Mouse (Mus musculus) G1E (cell line): ENCODE measurements around the gene Ankrd34a. TPM values are rescaled to one million over a fixed set of nuclear protein-coding genes. Genes with fewer than 3 reads are reported as not detected.
"Not testable (repeated sequence)": the region's sequence is repeated elsewhere in the genome, so short reads cannot be mapped to it uniquely, and the experiment has no call there.

Experiments used
- ATAC-seq: 2 replicates; pipeline ENCODE4 v1.8.0; 2016; ENCODE audit warnings: mild to moderate bottlenecking; ENCODE audit not compliant: insufficient number of reproducible peaks, poor library complexity, low FRiP score, severe bottlenecking; ENCODE audit errors: extremely low read depth
- DNase-seq: peaks from one replicate; pipeline ENCODE4 v3.0.0; 2012; ENCODE audit warnings: low spot score
- H3K27me3 ChIP-seq: 2 replicates; pipeline ENCODE4 v1.6.1; 2012; ENCODE audit warnings: mild to moderate bottlenecking, low read length, inconsistent platforms; ENCODE audit not compliant: insufficient read depth
- H3K36me3 ChIP-seq: replicated peaks from 2 replicates; pipeline ENCODE3; 2012; ENCODE audit warnings: mild to moderate bottlenecking, inconsistent platforms
- H3K4me1 ChIP-seq: 2 replicates; pipeline ENCODE4 v1.6.1; 2012; ENCODE audit warnings: low read depth, low read length, inconsistent platforms, mixed read lengths; ENCODE audit not compliant: insufficient read depth
- H3K4me3 ChIP-seq: 2 replicates; pipeline ENCODE4 v1.5.1; 2012; ENCODE audit warnings: low read depth, mild to moderate bottlenecking, inconsistent platforms, low read length, moderate library complexity, mixed read lengths
- H3K9me3 ChIP-seq: replicated peaks from 2 replicates; pipeline ENCODE4 v1.6.1; 2012; ENCODE audit warnings: inconsistent platforms
- CTCF ChIP-seq: IDR thresholded peaks from 2 replicates; pipeline ENCODE4 v1.5.1; 2012; ENCODE audit warnings: low read depth, low read length, inconsistent platforms, mixed read lengths
- GATA1 ChIP-seq: IDR thresholded peaks from 2 replicates; pipeline ENCODE4 v1.6.1; 2012; ENCODE audit warnings: borderline replicate concordance, low read length, inconsistent platforms, mixed read lengths
- GATA2 ChIP-seq: IDR thresholded peaks from 2 replicates; pipeline ENCODE4 v1.6.1; 2012; ENCODE audit warnings: low read depth, low read length, inconsistent platforms, borderline replicate concordance
- POLR2AphosphoS5 ChIP-seq: IDR thresholded peaks from 2 replicates; pipeline ENCODE4 v1.6.1; 2012; ENCODE audit warnings: low read depth, low read length, inconsistent platforms; ENCODE audit not compliant: insufficient replicate concordance
- TAL1 ChIP-seq: conservative IDR thresholded peaks from 2 replicates; pipeline ENCODE4 v1.6.1; 2012; ENCODE audit warnings: low read depth, low read length, inconsistent platforms, mixed read lengths
- polyA plus RNA-seq: library from polyadenylated mRNA; stranded (reverse); fragments of >175 nt; gene quantifications from 2 replicates; pipeline ENCODE4 v1.2.3, GENCODE M21; 2012
- total RNA-seq, 2 experiments: library from RNA; stranded (forward) in 1 of 2; stranded (reverse) in 1 of 2; fragments of 200-1000 nt in 1 of 2; fragments of >200 nt in 1 of 2; fragmentation: Nextera tagmentation in 1 of 2; gene quantifications; 2 replicates each; pipeline ENCODE4 v1.2.3; 2014 to 2017

Ankrd34a gene
- total and polyA plus RNA-seq, 3 experiments: 0.03 to 0.05 TPM; not detected in 1

GRCm38 (mm10) chr3:96601941-96602703, 5.7 kb downstream of the Ankrd34a start:
- peaks cover 48% of the 10 kb centered on the region for H3K27me3 ChIP-seq
- no peaks in the 10 kb centered on the region for H3K36me3 ChIP-seq
- peaks cover 8% of the 10 kb centered on the region for H3K9me3 ChIP-seq
- TF ChIP-seq POLR2AphosphoS5: no peak
- no peak overlapping the region for H3K4me3 ChIP-seq
- no peak for DNase-seq
- H3K4me1 ChIP-seq: peaks cover 43% of the 10 kb centered on the region
- no peak for ATAC-seq

GRCm38 (mm10) chr3:96602704-96603084, 6.3 kb downstream of the Ankrd34a start:
- no peak for ATAC-seq
- TF ChIP-seq CTCF: no peak
- TF ChIP-seq GATA2: no peak
- no peak for TF ChIP-seq GATA1
- no peak for TF ChIP-seq TAL1
- no peak for TF ChIP-seq POLR2AphosphoS5
- DNase-seq: no peak
- Histone ChIP-seq H3K9me3 (peaks cover 3% of the 10 kb centered on the region), H3K4me1 (peaks cover 37% of the 10 kb centered on the region), H3K4me3 (no peak overlapping the region), H3K36me3 (no peaks in the 10 kb centered on the region), H3K27me3 (peaks cover 42% of the 10 kb centered on the region)

GRCm38 (mm10) chr3:96603311-96603710, 6.9 kb downstream of the Ankrd34a start:
- peaks cover 31% of the 10 kb centered on the region for H3K4me1 ChIP-seq
- H3K36me3 ChIP-seq: no peaks in the 10 kb centered on the region
- ATAC-seq (no peak), DNase-seq (no peak)
- peaks cover 36% of the 10 kb centered on the region for H3K27me3 ChIP-seq
- H3K4me3 ChIP-seq: no peak overlapping the region
- no peaks in the 10 kb centered on the region for H3K9me3 ChIP-seq
- TF ChIP-seq GATA2: no peak
- no peak for TF ChIP-seq GATA1
- TF ChIP-seq TAL1: no peak
- no peak for TF ChIP-seq POLR2AphosphoS5
- TF ChIP-seq CTCF: no peak

GRCm38 (mm10) chr3:96606007-96606406, 9.6 kb downstream of the Ankrd34a start:
- not testable (repeated sequence) for H3K9me3 ChIP-seq, DNase-seq, H3K36me3 ChIP-seq, H3K4me3 ChIP-seq, ATAC-seq
- Histone ChIP-seq H3K27me3 (peaks cover 24% of the 10 kb centered on the region), H3K4me1 (peaks cover 11% of the 10 kb centered on the region)

- H3K4me3 ChIP-seq: no peak overlapping the region
- H3K27me3 ChIP-seq: peaks cover 19% of the 10 kb centered on the region
- DNase-seq: no peak
- peaks cover 7% of the 10 kb centered on the region; the same call in 1 of the 2 replicates for H3K4me1 ChIP-seq
- no peaks in the 10 kb centered on the region for H3K36me3 ChIP-seq
- no peak for ATAC-seq
- no peaks in the 10 kb centered on the region for H3K9me3 ChIP-seq
- TF ChIP-seq CTCF (no peak), TAL1 (no peak), POLR2AphosphoS5 (no peak), GATA1 (no peak), GATA2 (no peak)
These were observed 10.2 kb downstream of the Ankrd34a start for GRCm38 (mm10) chr3:96606618-96607017.

GRCm38 (mm10) chr3:96617941-96618340, 21.5 kb downstream of the Ankrd34a start:
- H3K4me3 ChIP-seq: no peak overlapping the region
- H3K27me3 ChIP-seq: no peaks in the 10 kb centered on the region
- ATAC-seq (no peak), DNase-seq (no peak)
- H3K36me3 ChIP-seq: peaks cover 45% of the 10 kb centered on the region
- H3K9me3 ChIP-seq: no peaks in the 10 kb centered on the region
- TF ChIP-seq TAL1 (no peak), GATA2 (no peak)
- no peaks in the 10 kb centered on the region for H3K4me1 ChIP-seq

GRCm38 (mm10) chr3:96623201-96623600, 26.8 kb downstream of the Ankrd34a start:
- no peak for TF ChIP-seq TAL1
- no peak for TF ChIP-seq GATA1
- no peak for TF ChIP-seq GATA2
- no peak for TF ChIP-seq POLR2AphosphoS5
- no peak for TF ChIP-seq CTCF
- H3K9me3 ChIP-seq: no peaks in the 10 kb centered on the region
- H3K27me3 ChIP-seq: no peaks in the 10 kb centered on the region
- no peak overlapping the region for H3K4me3 ChIP-seq
- no peak for DNase-seq
- H3K4me1 ChIP-seq: no peaks in the 10 kb centered on the region; the same call in 1 of the 2 replicates
- peaks cover 64% of the 10 kb centered on the region for H3K36me3 ChIP-seq
- no peak for ATAC-seq
